Mouse (Mus musculus) intestine, embryonic 16.5 days (tissue): ENCODE results near the gene Rbfox3. TPM values are rescaled to one million over a fixed set of nuclear protein-coding genes. Genes with fewer than 3 reads are reported as not detected.

ENCODE experiments used
- ATAC-seq: fragments of 200-750 bp; cut with Nextera tagmentation; 2 replicates; pipeline ENCODE4 v1.8.0; 2017; ENCODE audit warnings: moderate TSS enrichment, moderate library complexity
- H3K27ac ChIP-seq: fragments of 300-500 bp; sonication (generic); 2 replicates; pipeline ENCODE4 v1.5.1; 2014; ENCODE audit warnings: mild to moderate bottlenecking, low read length
- H3K27me3 ChIP-seq: fragments of 300-500 bp; sonication (generic); replicated peaks from 2 replicates; pipeline ENCODE4 v1.6.1; 2014; ENCODE audit warnings: low read length, control low read depth, mixed read lengths; ENCODE audit not compliant: control insufficient read depth, insufficient read depth
- H3K36me3 ChIP-seq: fragments of 300-500 bp; sonication (generic); 2 replicates; pipeline ENCODE4 v1.6.1; 2014; ENCODE audit warnings: low read length, control low read depth; ENCODE audit not compliant: control insufficient read depth, insufficient read depth
- H3K4me1 ChIP-seq: fragments of 300-500 bp; sonication (generic); 2 replicates; pipeline ENCODE4 v1.6.1; 2014; ENCODE audit warnings: low read length, control low read depth, mixed read lengths; ENCODE audit not compliant: control insufficient read depth, insufficient read depth
- H3K4me2 ChIP-seq: fragments of 300-500 bp; sonication (generic); 2 replicates; pipeline ENCODE4 v1.6.1; 2014; ENCODE audit warnings: low read depth, low read length, control low read depth
- H3K4me3 ChIP-seq: fragments of 300-500 bp; sonication (generic); 2 replicates; pipeline ENCODE4 v1.5.1; 2014; ENCODE audit warnings: mild to moderate bottlenecking, low read length
- H3K9ac ChIP-seq: fragments of 300-500 bp; sonication (generic); 2 replicates; pipeline ENCODE4 v1.6.1; 2014; ENCODE audit warnings: low read depth, low read length
- H3K9me3 ChIP-seq: fragments of 300-500 bp; sonication (generic); 2 replicates; pipeline ENCODE4 v1.6.1; 2016; ENCODE audit warnings: low read length, control low read depth; ENCODE audit not compliant: control insufficient read depth
- WGBS: fragments of 180-500 bp; shearing (Covaris S2); extraction: QIAGEN DNeasy Blood & Tissue Kit; methylation state at CpG from one replicate; pipeline ENCODE4 v1.1.7; 2014; 5-methylcytosine and 5-hydroxymethylcytosine counted together
- polyA plus RNA-seq: library from polyadenylated mRNA; unstranded; fragments of >200 nt; fragmentation: Nextera tagmentation; extraction: Ambion mirVana; gene quantifications from 2 replicates; pipeline ENCODE4 v1.2.1, GENCODE M21; 2015

Gene Rbfox3
- polyA plus RNA-seq, 1 experiment from 2014 or later = 0.98 TPM

- Histone ChIP-seq H3K36me3 (no peaks in the 10 kb centered on the region), H3K27me3 (0 out of 2 replicates have a peak, but pooled peaks cover 3% of the 10 kb centered on the region), H3K4me1 (peaks cover 6% of the 10 kb centered on the region), H3K9ac (no peak overlapping the region), H3K9me3 (no peaks in the 10 kb centered on the region), H3K27ac (no peak overlapping the region), H3K4me3 (no peak overlapping the region), H3K4me2 (no peak overlapping the region)
- ATAC-seq = peak; percentile 52; the same call in 1 of the 2 replicates
- 62% methylated on average over 5 of the region's 5 CpGs for WGBS
These were observed 36.0 kb downstream of the Rbfox3 start for GRCm38 (mm10) chr11:118875243-118875897.

- no peak overlapping the region for H3K4me3 ChIP-seq
- H3K4me1 ChIP-seq = peaks cover 6% of the 10 kb centered on the region
- H3K27ac ChIP-seq = no peak overlapping the region
- H3K9ac ChIP-seq = no peak overlapping the region
- H3K9me3 ChIP-seq = no peaks in the 10 kb centered on the region
- no peak overlapping the region for H3K4me2 ChIP-seq
- WGBS = 33% methylated on average over 7 of the region's 7 CpGs
- ATAC-seq = 0 out of 2 replicates have a peak, but pooled peaks have one; percentile 16
- 0 out of 2 replicates have a peak, but pooled peaks cover 3% of the 10 kb centered on the region for H3K27me3 ChIP-seq
- H3K36me3 ChIP-seq = no peaks in the 10 kb centered on the region
These were observed 36.8 kb downstream of the Rbfox3 start for GRCm38 (mm10) chr11:118874487-118875095.

- no peak for ATAC-seq
- 0 out of 2 replicates have a peak, but pooled peaks cover 3% of the 10 kb centered on the region for H3K27me3 ChIP-seq
- H3K36me3 ChIP-seq = no peaks in the 10 kb centered on the region
- no peak overlapping the region for H3K9ac ChIP-seq
- H3K4me2 ChIP-seq = no peak overlapping the region
- H3K27ac ChIP-seq = no peak overlapping the region
- no peaks in the 10 kb centered on the region for H3K9me3 ChIP-seq
- peaks cover 6% of the 10 kb centered on the region for H3K4me1 ChIP-seq
- WGBS = 65% methylated on average over 11 of the region's 11 CpGs
- no peak overlapping the region for H3K4me3 ChIP-seq
These were observed 37.4 kb downstream of the Rbfox3 start for GRCm38 (mm10) chr11:118874022-118874421.

GRCm38 (mm10) chr11:118871527-118871926 lies 39.9 kb downstream of the Rbfox3 start:
- WGBS = 79% methylated on average over 10 of the region's 10 CpGs
- no peak for ATAC-seq
- Histone ChIP-seq H3K9ac (no peak overlapping the region), H3K9me3 (no peaks in the 10 kb centered on the region), H3K27me3 (0 out of 2 replicates have a peak, but pooled peaks cover 3% of the 10 kb centered on the region), H3K4me3 (no peak overlapping the region), H3K4me1 (peaks cover 6% of the 10 kb centered on the region), H3K36me3 (no peaks in the 10 kb centered on the region), H3K27ac (no peak overlapping the region), H3K4me2 (no peak overlapping the region)

GRCm38 (mm10) chr11:118863360-118863759 lies 48.0 kb downstream of the Rbfox3 start:
- H3K4me2 ChIP-seq = no peak overlapping the region
- no peak overlapping the region for H3K27ac ChIP-seq
- WGBS = 91% methylated on average over 3 of the region's 3 CpGs
- H3K9ac ChIP-seq = no peak overlapping the region
- H3K4me3 ChIP-seq = no peak overlapping the region
- H3K27me3 ChIP-seq = no peaks in the 10 kb centered on the region
- no peak for ATAC-seq
- no peaks in the 10 kb centered on the region for H3K4me1 ChIP-seq
- H3K9me3 ChIP-seq = no peaks in the 10 kb centered on the region
- no peaks in the 10 kb centered on the region for H3K36me3 ChIP-seq

- Histone ChIP-seq H3K27ac (no peak overlapping the region), H3K4me3 (no peak overlapping the region), H3K4me1 (no peaks in the 10 kb centered on the region), H3K27me3 (no peaks in the 10 kb centered on the region), H3K9me3 (no peaks in the 10 kb centered on the region), H3K36me3 (no peaks in the 10 kb centered on the region), H3K4me2 (no peak overlapping the region), H3K9ac (no peak overlapping the region)
- 86% methylated on average over 15 of the region's 15 CpGs for WGBS
- no peak for ATAC-seq
These were observed 49.5 kb downstream of the Rbfox3 start for GRCm38 (mm10) chr11:118861801-118862431.

- no peaks in the 10 kb centered on the region for H3K36me3 ChIP-seq
- no peak overlapping the region for H3K4me2 ChIP-seq
- H3K4me1 ChIP-seq = no peaks in the 10 kb centered on the region
- no peaks in the 10 kb centered on the region for H3K27me3 ChIP-seq
- 91% methylated on average over 6 of the region's 6 CpGs for WGBS
- H3K27ac ChIP-seq = no peak overlapping the region
- no peaks in the 10 kb centered on the region for H3K9me3 ChIP-seq
- no peak overlapping the region for H3K9ac ChIP-seq
- ATAC-seq = no peak
- no peak overlapping the region for H3K4me3 ChIP-seq
These were observed 50.2 kb downstream of the Rbfox3 start for GRCm38 (mm10) chr11:118861246-118861645.

- Histone ChIP-seq H3K27ac (no peak overlapping the region), H3K4me3 (no peak overlapping the region), H3K27me3 (no peaks in the 10 kb centered on the region), H3K4me2 (no peak overlapping the region), H3K9me3 (no peaks in the 10 kb centered on the region), H3K9ac (no peak overlapping the region), H3K4me1 (no peaks in the 10 kb centered on the region), H3K36me3 (no peaks in the 10 kb centered on the region)
- no peak for ATAC-seq
- 87% methylated on average over 8 of the region's 8 CpGs for WGBS
These were observed 50.6 kb downstream of the Rbfox3 start for GRCm38 (mm10) chr11:118860812-118861211.

GRCm38 (mm10) chr11:118859839-118860238 lies 51.6 kb downstream of the Rbfox3 start:
- no peak overlapping the region for H3K4me3 ChIP-seq
- H3K27ac ChIP-seq = no peak overlapping the region
- H3K27me3 ChIP-seq = no peaks in the 10 kb centered on the region
- no peak overlapping the region for H3K4me2 ChIP-seq
- no peaks in the 10 kb centered on the region for H3K4me1 ChIP-seq
- H3K9ac ChIP-seq = no peak overlapping the region
- H3K9me3 ChIP-seq = no peaks in the 10 kb centered on the region
- no peak for ATAC-seq
- 75% methylated on average over 5 of the region's 5 CpGs for WGBS
- H3K36me3 ChIP-seq = no peaks in the 10 kb centered on the region
